14 mouse cellular contexts compared by ENCODE assay signal in genomic region chr9:77771765-77772383, GRCm38 (mm10). TPM values are rescaled to one million over a fixed set of nuclear protein-coding genes. Genes with fewer than 3 reads are reported as not detected.
DNase-seq lines count a peak whose midpoint lies in the region; ATAC-seq and TF ChIP-seq lines count a peak whose summit lies in the region.
"Had no signal": no experiment of that assay in that cellular context is flagged by ENCODE, and none has a peak within 500 bp of the region (broad histone marks: within the 10 kb centered on the region; RNA-seq: fewer than 3 reads in every experiment).

No protein-coding gene starts in this region.

- H3K27ac ChIP-seq in forebrain, embryonic 14.5 days (ENCODE audit: low read depth, low read length): peak overlapping the region; percentile 17; the same call in 1 of the 2 replicates
- peak overlapping the region; percentile 29; the same call in 1 of the 2 replicates for H3K27ac ChIP-seq in hindbrain, postnatal 0 days
- 0 out of 2 replicates have a peak overlapping the region, but pooled peaks have one; percentile 34 for H3K27ac ChIP-seq in neural tube, embryonic 11.5 days (ENCODE audit: low read depth, low read length)
- H3K27ac ChIP-seq in heart, embryonic 10.5 days: no peak overlapping the region
- H3K27ac ChIP-seq: heart, embryonic 15.5 days; left cerebral cortex, adult 2 months had no signal

- DNase-seq in embryo, embryonic 10.5 days (ENCODE audit: low spot score): peak; percentile 70
- peak; percentile 34 for DNase-seq in forebrain, embryonic 14.5 days (ENCODE audit: low spot score)
- peak; percentile 14 for DNase-seq in hindbrain, postnatal 0 days (ENCODE audit: low spot score)
- peak; percentile 57 for DNase-seq in neural tube, embryonic 11.5 days (ENCODE audit: low spot score)
- DNase-seq in right cerebral cortex, postnatal 25 days: no peak
- no peak for DNase-seq in adrenal gland, adult (ENCODE audit: inconsistent age in 2 of 2, low spot score in 1 of 2)
- no peak for DNase-seq in heart, embryonic 10.5 days (ENCODE audit: low spot score)
- no peak for DNase-seq in c-Kit-positive CD71-positive TER-119-positive erythroid progenitor cells, embryonic 14.5 days (ENCODE audit: low spot score)
- DNase-seq: cerebellum, postnatal 36 days had no signal

- no peaks in the 10 kb centered on the region for H3K9me3 ChIP-seq in forebrain, embryonic 14.5 days (replicated peaks; ENCODE audit: control insufficient read depth, low read length)
- H3K9me3 ChIP-seq in hindbrain, postnatal 0 days (ENCODE audit: low read length): no peaks in the 10 kb centered on the region
- H3K9me3 ChIP-seq in neural tube, embryonic 11.5 days (ENCODE audit: control insufficient read depth, low read length): no peaks in the 10 kb centered on the region
- no peaks in the 10 kb centered on the region for H3K9me3 ChIP-seq in heart, embryonic 10.5 days
- H3K9me3 ChIP-seq: heart, embryonic 15.5 days had no signal

- no peaks in the 10 kb centered on the region for H3K27me3 ChIP-seq in forebrain, embryonic 14.5 days (replicated peaks; ENCODE audit: control insufficient read depth, insufficient read depth, low read length)
- H3K27me3 ChIP-seq in hindbrain, postnatal 0 days (ENCODE audit: insufficient read depth, low read length): no peaks in the 10 kb centered on the region
- H3K27me3 ChIP-seq in neural tube, embryonic 11.5 days (ENCODE audit: control insufficient read depth, insufficient read depth, low read length): no peaks in the 10 kb centered on the region
- no peaks in the 10 kb centered on the region for H3K27me3 ChIP-seq in heart, embryonic 10.5 days (ENCODE audit: insufficient read depth, poor library complexity, severe bottlenecking)
- H3K27me3 ChIP-seq: heart, embryonic 15.5 days had no signal

- no peak overlapping the region for H3K4me3 ChIP-seq in forebrain, embryonic 14.5 days (ENCODE audit: low read depth, low read length)
- H3K4me3 ChIP-seq in hindbrain, postnatal 0 days (ENCODE audit: low read length): no peak overlapping the region
- no peak overlapping the region for H3K4me3 ChIP-seq in neural tube, embryonic 11.5 days (ENCODE audit: low read depth, low read length)
- H3K4me3 ChIP-seq in heart, embryonic 10.5 days: no peak overlapping the region
- H3K4me3 ChIP-seq: erythroblast, embryonic 14.5 days; heart, embryonic 15.5 days; left cerebral cortex, adult 2 months had no signal

- 29% methylated on average over 10 of the region's 10 CpGs for WGBS in forebrain, embryonic 14.5 days
- WGBS in hindbrain, postnatal 0 days: 21% methylated on average over 10 of the region's 10 CpGs
- WGBS in neural tube, embryonic 11.5 days: 48% methylated on average over 10 of the region's 10 CpGs
- 74% methylated on average over 10 of the region's 10 CpGs for WGBS in heart, embryonic 10.5 days

- peak; percentile 49; the same call in 1 of the 2 replicates for ATAC-seq in forebrain, embryonic 14.5 days
- peak; percentile 72 for ATAC-seq in hindbrain, postnatal 0 days
- peak; percentile 74 for ATAC-seq in neural tube, embryonic 11.5 days (ENCODE audit: insufficient read depth, low FRiP score, low TSS enrichment)
- ATAC-seq: inflammation-experienced regulatory T-cells, adult 6 months had no signal

- peak overlapping the region; percentile 13; the same call in 1 of the 2 replicates for H3K9ac ChIP-seq in forebrain, embryonic 14.5 days (ENCODE audit: low read length)
- no peak overlapping the region for H3K9ac ChIP-seq in hindbrain, postnatal 0 days (replicated peaks; ENCODE audit: low read length)
- 0 out of 2 replicates have a peak overlapping the region, but pooled peaks have one; percentile 10 for H3K9ac ChIP-seq in neural tube, embryonic 11.5 days (ENCODE audit: low read length)
- H3K9ac ChIP-seq: heart, embryonic 15.5 days had no signal

- no peak for TF ChIP-seq CTCF in hindbrain, postnatal 0 days (IDR thresholded peaks at IDR 0.05; ENCODE audit: low read depth)

- H3K4me1 ChIP-seq in forebrain, embryonic 14.5 days (ENCODE audit: control insufficient read depth, insufficient read depth, low read length): peaks cover 11% of the 10 kb centered on the region
- H3K4me1 ChIP-seq in hindbrain, postnatal 0 days (ENCODE audit: insufficient read depth, low read length): peaks cover 5% of the 10 kb centered on the region; the same call in 1 of the 2 replicates
- H3K4me1 ChIP-seq in neural tube, embryonic 11.5 days (ENCODE audit: control insufficient read depth, insufficient read depth, low read length): peaks cover 12% of the 10 kb centered on the region; the same call in 1 of the 2 replicates
- peaks cover 8% of the 10 kb centered on the region for H3K4me1 ChIP-seq in heart, embryonic 10.5 days
- H3K4me1 ChIP-seq: heart, embryonic 15.5 days had no signal

- peaks cover 11% of the 10 kb centered on the region; the same call in 1 of the 2 replicates for H3K36me3 ChIP-seq in forebrain, embryonic 14.5 days (ENCODE audit: control insufficient read depth, insufficient read depth, low read length)
- 0 out of 2 replicates have a peak, but pooled peaks cover 6% of the 10 kb centered on the region for H3K36me3 ChIP-seq in hindbrain, postnatal 0 days (ENCODE audit: insufficient read depth, low read length)
- peaks cover 3% of the 10 kb centered on the region; the same call in 1 of the 2 replicates for H3K36me3 ChIP-seq in neural tube, embryonic 11.5 days (ENCODE audit: control insufficient read depth, insufficient read depth, low read length)
- H3K36me3 ChIP-seq in heart, embryonic 10.5 days: peaks cover 20% of the 10 kb centered on the region

- H3K4me2 ChIP-seq in forebrain, embryonic 14.5 days (ENCODE audit: low read length): no peak overlapping the region
- H3K4me2 ChIP-seq in hindbrain, postnatal 0 days (ENCODE audit: low read depth, low read length): peak overlapping the region; percentile 33
- H3K4me2 ChIP-seq in neural tube, embryonic 11.5 days (ENCODE audit: low read depth): peak overlapping the region; percentile 12; the same call in 1 of the 2 replicates
- H3K4me2 ChIP-seq: heart, embryonic 15.5 days; liver, embryonic 11.5 days had no signal

RNA-seq across cellular contexts. Expression of gene Gclc, which starts 17.5 kb away (rescaled TPM):
- 17.2 and 20.3 TPM in 2 replicates for polyA plus RNA-seq in forebrain, embryonic 14.5 days (2014; fragmentation: Nextera tagmentation; extraction: Ambion mirVana)
- total RNA-seq in hindbrain, postnatal 0 days (2014; rRNA removed): 21.7 and 24.9 TPM in 2 replicates
- 16.3 and 16.9 TPM in 2 replicates for polyA plus RNA-seq in hindbrain, postnatal 0 days (2015; fragmentation: Nextera tagmentation; extraction: Ambion mirVana)
- 20.4 and 22.5 TPM in 2 replicates for polyA plus RNA-seq in neural tube, embryonic 11.5 days (2014; fragmentation: Nextera tagmentation; extraction: Ambion mirVana)
- 12.2 and 15.4 TPM in 2 replicates for polyA plus RNA-seq in heart, embryonic 10.5 days (2016; fragmentation: Nextera tagmentation; extraction: Ambion mirVana)

Comparison
In these comparisons a context has a peak if more than half of its experiments do, and no peak if none do; other contexts are left out.
1. DNase-seq: peak in embryo, embryonic 10.5 days (single experiment), forebrain, embryonic 14.5 days (single experiment), hindbrain, postnatal 0 days (single experiment) and neural tube, embryonic 11.5 days (single experiment); none in right cerebral cortex, postnatal 25 days (single experiment), adrenal gland, adult (0 of 2), heart, embryonic 10.5 days (single experiment) and c-Kit-positive CD71-positive TER-119-positive erythroid progenitor cells, embryonic 14.5 days (single experiment).
2. Peak in every context shown above with its lines, with median percentiles within 50 percentile points of each other: ATAC-seq.